Mouse (Mus musculus): ENCODE results near the gene Det1.

The Det1 gene

GRCm38 (mm10) chr7:78782639-78783581 lies 64.2 kb downstream of the Det1 start, which contains the start of the genes Mrps11 and Mrpl46:
Gene Mrps11, plus strand, starts transcription at chr7:78783119.
Gene Mrpl46, minus strand, starts transcription at chr7:78783531.
- peak; percentile 86 to 87 for DNase-seq (ENCODE audit: low spot score in 2 of 2)

- DNase-seq (ENCODE audit: low spot score in 2 of 2) = no peak
Observed at GRCm38 (mm10) chr7:78778741-78779140, 68.3 kb downstream of the Det1 start.

Data from right cerebral cortex, adult 2 months (tissue).